ENCODE assay signal across 14 mouse cellular contexts in genomic region chr15:27495981-27496401, GRCm38 (mm10). TPM values are rescaled to one million over a fixed set of nuclear protein-coding genes. Genes with fewer than 3 reads are reported as not detected.
DNase-seq lines count a peak whose midpoint lies in the region; ATAC-seq and TF ChIP-seq lines count a peak whose summit lies in the region.
"Had no signal": no experiment of that assay in that cellular context is flagged by ENCODE, and none has a peak within 500 bp of the region (broad histone marks: within the 10 kb centered on the region; RNA-seq: fewer than 3 reads in every experiment).

No protein-coding gene starts in this region.

- H3K9me3 ChIP-seq in forebrain, embryonic 12.5 days: no peaks in the 10 kb centered on the region
- H3K9me3 ChIP-seq in forebrain, embryonic 16.5 days (ENCODE audit: control insufficient read depth, low read length): no peaks in the 10 kb centered on the region
- H3K9me3 ChIP-seq in embryonic facial prominence, embryonic 10.5 days: no peaks in the 10 kb centered on the region
- no peaks in the 10 kb centered on the region for H3K9me3 ChIP-seq in liver, embryonic 14.5 days (ENCODE audit: control insufficient read depth, low read length)
- H3K9me3 ChIP-seq: limb, embryonic 13.5 days; megakaryocyte, embryonic 14.5 days had no signal

- TF ChIP-seq CTCF in liver, embryonic 14.5 days (IDR thresholded peaks at IDR 0.05; ENCODE audit: low read depth): no peak

- no peak overlapping the region for H3K4me2 ChIP-seq in forebrain, embryonic 12.5 days
- H3K4me2 ChIP-seq in forebrain, embryonic 16.5 days (ENCODE audit: low read length): no peak overlapping the region
- H3K4me2 ChIP-seq in liver, embryonic 14.5 days (ENCODE audit: low read depth): peak overlapping the region; percentile 73
- H3K4me2 ChIP-seq: limb, embryonic 13.5 days had no signal

- H3K4me1 ChIP-seq in forebrain, embryonic 12.5 days: peaks cover 29% of the 10 kb centered on the region
- peaks cover 17% of the 10 kb centered on the region for H3K4me1 ChIP-seq in forebrain, embryonic 16.5 days (replicated peaks; ENCODE audit: control insufficient read depth, insufficient read depth, low read length)
- H3K4me1 ChIP-seq in embryonic facial prominence, embryonic 10.5 days: peaks cover 35% of the 10 kb centered on the region
- H3K4me1 ChIP-seq in liver, embryonic 14.5 days (replicated peaks; ENCODE audit: control insufficient read depth in 2 of 2, insufficient read depth in 2 of 2, low read length in 1 of 2): peaks cover 80 to 85% of the 10 kb centered on the region in 2 experiments

- H3K27me3 ChIP-seq in forebrain, embryonic 12.5 days: no peaks in the 10 kb centered on the region
- H3K27me3 ChIP-seq in forebrain, embryonic 16.5 days (replicated peaks; ENCODE audit: control insufficient read depth, insufficient read depth, low read length): no peaks in the 10 kb centered on the region
- H3K27me3 ChIP-seq in embryonic facial prominence, embryonic 10.5 days (replicated peaks; ENCODE audit: low read depth, poor library complexity, severe bottlenecking): no peaks in the 10 kb centered on the region
- H3K27me3 ChIP-seq in liver, embryonic 14.5 days (ENCODE audit: control insufficient read depth, insufficient read depth, low read length): no peaks in the 10 kb centered on the region
- H3K27me3 ChIP-seq: limb, embryonic 13.5 days; megakaryocyte, embryonic 14.5 days had no signal

- WGBS in forebrain, embryonic 12.5 days: 65% methylated on average over 5 of the region's 5 CpGs
- WGBS in forebrain, embryonic 16.5 days: 53% methylated on average over 5 of the region's 5 CpGs
- WGBS in embryonic facial prominence, embryonic 10.5 days: 57% methylated on average over 5 of the region's 5 CpGs
- WGBS in liver, embryonic 14.5 days (ENCODE audit: insufficient replicate concordance): 44% methylated on average over 5 of the region's 5 CpGs

- H3K27ac ChIP-seq in forebrain, embryonic 12.5 days: no peak overlapping the region
- no peak overlapping the region for H3K27ac ChIP-seq in forebrain, embryonic 16.5 days (ENCODE audit: low read length)
- H3K27ac ChIP-seq in embryonic facial prominence, embryonic 10.5 days (replicated peaks): 0 out of 2 replicates have a peak overlapping the region, but pooled peaks have one; percentile 31
- H3K27ac ChIP-seq in liver, embryonic 14.5 days: peak overlapping the region; percentile 95
- H3K27ac ChIP-seq: limb, embryonic 13.5 days had no signal

- H3K4me3 ChIP-seq in forebrain, embryonic 12.5 days (replicated peaks): no peak overlapping the region
- H3K4me3 ChIP-seq in forebrain, embryonic 16.5 days (replicated peaks; ENCODE audit: low read length): no peak overlapping the region
- no peak overlapping the region for H3K4me3 ChIP-seq in embryonic facial prominence, embryonic 10.5 days
- H3K4me3 ChIP-seq in liver, embryonic 14.5 days (ENCODE audit: insufficient read depth in 1 of 2, low read depth in 2 of 2, low read length in 2 of 2): no peak overlapping the region; a peak in 1 of 4 replicates
- H3K4me3 ChIP-seq: limb, embryonic 13.5 days had no signal

- DNase-seq in Muller cell, postnatal 12 days (ENCODE audit: inconsistent ontology term): peak; percentile 52
- DNase-seq in embryonic facial prominence, embryonic 10.5 days (ENCODE audit: low spot score): no peak
- no peak for DNase-seq in liver, embryonic 14.5 days (ENCODE audit: low read depth in 3 of 3, low spot score in 3 of 3)
- DNase-seq in frontal cortex, postnatal 14 days (ENCODE audit: low spot score in 2 of 2): no peak
- no peak for DNase-seq in adrenal gland, adult 2 months
- DNase-seq in spleen, postnatal 4 days (ENCODE audit: low spot score in 2 of 2): no peak
- DNase-seq: heart, postnatal 10 days; kidney, postnatal 14 days; right cerebral cortex, adult 18-20 months had no signal

- ATAC-seq in forebrain, embryonic 12.5 days (ENCODE audit: low FRiP score): 0 out of 2 replicates have a peak, but pooled peaks have one; percentile 17
- ATAC-seq in forebrain, embryonic 16.5 days: no peak; the same call in 1 of the 2 replicates
- no peak for ATAC-seq in liver, embryonic 14.5 days (ENCODE audit: insufficient read depth)
- ATAC-seq: CD4-positive, CD25-positive, alpha-beta regulatory T cell, adult 4 months had no signal

- H3K9ac ChIP-seq in forebrain, embryonic 12.5 days: no peak overlapping the region
- H3K9ac ChIP-seq in forebrain, embryonic 16.5 days (replicated peaks; ENCODE audit: low read depth, low read length): no peak overlapping the region
- peak overlapping the region; percentile 66 for H3K9ac ChIP-seq in liver, embryonic 14.5 days (replicated peaks)
- H3K9ac ChIP-seq: limb, embryonic 13.5 days had no signal

- no peak for TF ChIP-seq EP300 in liver, embryonic 14.5 days (IDR thresholded peaks at IDR 0.05; ENCODE audit: low read depth)

- no peaks in the 10 kb centered on the region for H3K36me3 ChIP-seq in forebrain, embryonic 12.5 days (replicated peaks)
- no peaks in the 10 kb centered on the region for H3K36me3 ChIP-seq in forebrain, embryonic 16.5 days (ENCODE audit: control insufficient read depth, insufficient read depth)
- no peaks in the 10 kb centered on the region for H3K36me3 ChIP-seq in embryonic facial prominence, embryonic 10.5 days (replicated peaks)
- no peaks in the 10 kb centered on the region for H3K36me3 ChIP-seq in liver, embryonic 14.5 days (replicated peaks; ENCODE audit: control insufficient read depth, insufficient read depth, low read depth)
- H3K36me3 ChIP-seq: limb, embryonic 13.5 days had no signal

RNA-seq across cellular contexts. Expression of gene Ank, which starts 29.5 kb away (rescaled TPM):
- 9.0 and 10.3 TPM in 2 replicates for polyA plus RNA-seq in forebrain, embryonic 12.5 days (2016; fragmentation: Nextera tagmentation; extraction: Ambion mirVana)
- 17.9 and 22.0 TPM in 2 replicates for polyA plus RNA-seq in forebrain, embryonic 16.5 days (2015; fragmentation: Nextera tagmentation; extraction: Ambion mirVana)
- 5.9 and 6.2 TPM in 2 replicates for polyA plus RNA-seq in embryonic facial prominence, embryonic 10.5 days (2016; fragmentation: Nextera tagmentation; extraction: Ambion mirVana)
- 22.1 and 24.6 TPM in 2 replicates for polyA plus RNA-seq in liver, embryonic 14.5 days (2012; rRNA removed)
- 13.6 and 14.1 TPM in 2 replicates for polyA plus RNA-seq in liver, embryonic 14.5 days (2014; fragmentation: Nextera tagmentation; extraction: Ambion mirVana)
- total RNA-seq in adrenal gland, adult 2 months (2021): 10 to 100 TPM; 56.9 to 61.0 TPM
- polyA plus RNA-seq in adrenal gland, adult 2 months (2012; rRNA removed): 32.8 and 38.5 TPM in 2 replicates

Comparison
In these comparisons a context has a peak if more than half of its experiments do, and no peak if none do; other contexts are left out.
1. H3K27ac ChIP-seq: peak in embryonic facial prominence, embryonic 10.5 days (single experiment) and liver, embryonic 14.5 days (single experiment); none in forebrain, embryonic 12.5 days (single experiment) and forebrain, embryonic 16.5 days (single experiment).